Mouse (Mus musculus) ovary, postnatal 14 days (tissue): ENCODE results near the gene Tgm3.

Experiments used
- DNase-seq: peaks from one replicate; pipeline ENCODE4 v3.0.0; 2022; ENCODE audit warnings: low spot score

Tgm3 gene

GRCm38 (mm10) chr2:130012026-130012425 is at the start of gene Tgm3:
TSS of gene Tgm3 (plus strand) at chr2:130012349.
- DNase-seq, result no peak

GRCm38 (mm10) chr2:129980608-129981007 is 31.5 kb upstream of the Tgm3 start:
- no peak for DNase-seq

DNA sequence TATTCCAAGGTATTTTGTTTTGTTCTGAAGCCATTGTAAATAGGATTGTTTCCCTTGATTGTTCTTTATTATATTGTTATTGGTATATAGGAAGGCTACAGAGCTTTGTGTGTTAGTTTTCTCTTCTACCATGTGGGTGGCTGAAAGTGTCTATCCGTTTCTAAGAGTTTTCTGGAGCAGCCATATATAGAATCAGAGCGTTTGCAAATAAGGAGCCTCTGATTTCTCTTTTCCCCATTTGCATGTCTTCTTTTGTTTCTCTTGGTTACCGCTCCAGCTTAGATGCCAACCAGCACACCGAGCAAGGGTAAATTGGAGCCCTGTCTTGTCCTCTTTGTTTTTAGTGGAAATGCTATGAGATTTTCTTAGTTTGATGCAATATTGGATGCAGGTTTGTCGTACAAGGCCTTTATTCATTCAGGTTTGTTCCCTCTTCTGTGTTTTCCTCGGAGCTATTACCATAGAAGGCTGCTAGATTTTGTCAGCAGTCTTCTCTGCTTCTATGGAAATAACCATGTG is 24.6 kb upstream of the Tgm3 start:
- DNase-seq, result no peak

DNA sequence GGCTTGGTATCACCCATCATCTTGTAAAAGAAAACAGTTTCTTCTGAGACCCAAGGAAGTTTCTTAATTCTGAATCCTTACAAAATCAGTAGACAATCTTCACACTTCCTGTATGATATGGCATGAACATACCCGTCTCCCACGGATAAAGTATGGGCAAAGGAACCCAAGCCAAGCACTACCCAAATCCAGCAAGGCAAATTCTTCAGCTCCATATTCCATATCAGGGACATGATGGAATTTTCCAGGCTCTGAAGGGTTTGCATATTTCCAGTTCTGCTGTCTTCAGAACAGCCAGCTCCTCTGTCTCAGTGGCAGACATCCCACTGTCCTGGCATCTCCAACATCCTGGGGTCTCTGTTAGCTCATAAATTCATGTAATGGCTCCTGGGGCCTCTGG is 22.5 kb upstream of the Tgm3 start:
- no peak for DNase-seq

DNA sequence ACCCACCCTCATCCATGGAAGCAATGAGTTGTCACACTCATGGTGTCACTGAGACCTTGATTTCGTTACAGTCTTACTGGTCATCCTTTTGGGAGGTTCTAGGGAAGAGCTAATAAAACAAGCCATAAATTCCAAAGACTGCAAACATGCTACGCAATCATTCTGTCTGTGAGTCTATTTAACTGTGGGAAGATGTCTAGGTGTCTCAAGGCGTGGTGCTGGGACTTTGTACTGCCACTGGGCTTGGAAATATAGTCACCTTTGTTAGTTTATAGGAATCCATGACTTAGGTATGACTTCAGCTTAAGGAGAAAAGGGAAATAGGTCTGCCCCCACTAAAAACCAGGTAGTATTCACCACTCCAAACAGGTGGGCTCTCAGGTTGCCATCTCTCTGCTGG is 17.7 kb upstream of the Tgm3 start:
- DNase-seq, result no peak

DNA sequence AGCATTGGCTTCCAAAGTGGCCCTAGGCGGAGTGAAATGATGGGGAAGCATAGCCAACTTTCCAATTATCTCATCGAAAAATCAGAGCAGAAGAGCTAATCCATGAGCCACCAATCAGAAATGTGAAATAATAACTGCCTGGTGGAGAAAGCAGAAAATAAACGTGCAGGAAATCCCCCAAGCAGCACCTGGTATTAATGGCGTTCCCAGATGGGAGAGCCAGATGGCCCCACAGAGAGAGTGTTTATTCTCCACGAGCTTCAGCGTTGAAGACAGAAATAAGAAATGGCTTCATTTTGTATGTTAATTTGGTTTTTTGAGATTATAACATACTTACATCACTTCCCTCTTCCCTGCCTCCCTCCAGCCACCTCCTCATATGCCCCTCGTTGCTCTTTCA is 13.7 kb upstream of the Tgm3 start:
- DNase-seq, result no peak

GRCm38 (mm10) chr2:129999296-129999695 is 12.9 kb upstream of the Tgm3 start:
- no peak for DNase-seq

DNA sequence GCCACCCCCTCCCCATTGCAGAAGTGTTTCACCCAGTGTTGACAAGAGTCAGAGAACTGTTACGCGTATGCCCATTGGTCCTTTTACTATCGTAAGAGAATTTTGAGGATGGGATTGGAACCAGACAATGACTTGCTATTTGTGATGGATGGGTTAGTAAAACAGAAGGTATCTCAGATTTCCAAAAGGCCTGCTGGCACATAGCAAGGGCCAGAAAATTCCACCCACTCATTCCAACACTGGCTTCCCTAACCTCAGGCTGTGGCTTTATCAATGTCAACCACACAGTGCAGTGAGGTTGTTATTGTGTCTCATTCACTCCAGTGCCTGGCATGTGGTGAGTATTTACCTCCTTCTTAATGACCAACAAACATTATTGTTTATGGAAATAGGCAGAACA is 11.5 kb upstream of the Tgm3 start:
- DNase-seq, result no peak

DNA sequence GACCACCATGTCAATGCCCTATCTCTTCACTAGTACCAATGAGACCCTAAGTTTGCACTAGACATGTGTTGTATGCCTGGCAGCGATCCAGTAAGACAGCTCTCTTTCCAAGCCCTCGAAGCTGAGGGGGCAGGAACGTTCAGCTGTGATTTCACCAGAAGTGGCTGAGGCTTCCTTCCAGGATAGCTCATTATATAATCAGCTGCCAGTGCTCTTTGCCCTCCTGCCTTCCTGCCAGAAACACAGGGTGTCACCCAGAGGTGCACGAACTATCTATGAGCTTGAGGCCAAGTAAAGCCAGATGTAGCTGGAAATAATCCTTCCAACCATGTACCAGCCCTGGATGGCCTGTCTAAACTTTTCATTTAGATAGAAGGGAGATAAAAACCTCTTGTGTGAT is 8.1 kb upstream of the Tgm3 start:
- no peak for DNase-seq

- no peak for DNase-seq
Observed at GRCm38 (mm10) chr2:130009371-130009770, 2.8 kb upstream of the Tgm3 start.

DNA sequence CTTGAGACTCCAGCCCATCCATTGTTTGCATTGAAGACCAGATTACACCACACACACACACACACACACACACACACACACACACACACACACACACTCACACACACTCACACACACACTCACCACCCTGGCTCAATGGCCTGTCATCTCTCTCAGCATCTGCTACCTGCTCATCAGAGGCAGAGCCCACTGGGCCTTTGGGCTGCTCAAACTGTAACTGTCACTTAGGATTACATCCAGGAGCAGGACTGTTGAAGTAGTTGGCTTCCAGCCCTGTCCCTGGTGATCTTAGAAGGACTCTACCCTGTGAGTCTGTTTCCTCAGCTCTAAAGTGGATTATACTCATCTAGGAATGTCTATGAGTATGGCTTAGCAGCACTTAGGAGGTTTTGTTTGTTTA is 1.5 kb downstream of the Tgm3 start:
- DNase-seq, result no peak

GRCm38 (mm10) chr2:130015196-130015595 is 3.0 kb downstream of the Tgm3 start:
- DNase-seq, result peak; percentile 15

GRCm38 (mm10) chr2:130018084-130018483 is 5.9 kb downstream of the Tgm3 start:
- DNase-seq, result no peak

GRCm38 (mm10) chr2:130027890-130028289 is 15.7 kb downstream of the Tgm3 start:
- DNase-seq, result no peak

- no peak for DNase-seq
Observed at GRCm38 (mm10) chr2:130029826-130030225, 17.7 kb downstream of the Tgm3 start.

DNA sequence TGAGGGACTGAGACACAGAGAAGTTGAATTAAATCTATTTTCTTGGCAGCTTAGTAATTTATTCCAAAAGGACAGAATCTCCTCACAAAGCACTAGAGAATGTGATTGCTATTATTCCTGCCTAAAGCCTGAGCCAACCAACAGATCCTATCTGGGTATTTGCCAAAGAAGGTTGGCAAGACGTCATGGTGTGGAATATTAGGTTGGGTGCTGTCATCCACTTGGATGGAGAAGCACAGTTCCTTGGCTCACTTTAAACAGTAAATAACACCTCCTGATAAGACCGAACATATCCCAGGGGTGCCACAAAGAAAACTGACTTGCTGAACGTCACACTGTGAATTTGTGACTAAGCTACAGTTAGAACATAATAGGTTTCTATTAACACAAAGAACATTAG is 20.5 kb downstream of the Tgm3 start:
- peak; percentile 5 for DNase-seq

DNA sequence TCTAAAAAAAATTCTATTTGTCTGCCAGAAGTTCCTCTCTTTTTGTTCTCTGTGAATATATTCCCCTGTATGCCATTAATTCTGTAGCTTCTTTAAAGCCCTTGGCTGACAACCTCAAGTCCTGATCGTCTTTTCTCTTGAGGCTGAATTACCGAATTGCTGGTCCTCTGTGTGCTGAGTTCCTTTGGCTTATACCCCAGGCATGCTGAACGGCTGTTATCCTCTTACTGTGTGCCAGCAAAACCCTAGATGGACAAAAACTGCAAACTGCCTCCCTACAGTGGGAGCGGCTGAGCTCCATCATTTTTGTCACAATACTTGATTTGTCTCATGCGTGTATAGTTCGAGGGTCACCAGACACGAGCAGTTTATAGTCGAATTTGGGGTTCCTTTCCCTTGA is 24.7 kb downstream of the Tgm3 start:
- no peak for DNase-seq

- no peak for DNase-seq
Observed at GRCm38 (mm10) chr2:130038971-130039370, 26.8 kb downstream of the Tgm3 start.

DNA sequence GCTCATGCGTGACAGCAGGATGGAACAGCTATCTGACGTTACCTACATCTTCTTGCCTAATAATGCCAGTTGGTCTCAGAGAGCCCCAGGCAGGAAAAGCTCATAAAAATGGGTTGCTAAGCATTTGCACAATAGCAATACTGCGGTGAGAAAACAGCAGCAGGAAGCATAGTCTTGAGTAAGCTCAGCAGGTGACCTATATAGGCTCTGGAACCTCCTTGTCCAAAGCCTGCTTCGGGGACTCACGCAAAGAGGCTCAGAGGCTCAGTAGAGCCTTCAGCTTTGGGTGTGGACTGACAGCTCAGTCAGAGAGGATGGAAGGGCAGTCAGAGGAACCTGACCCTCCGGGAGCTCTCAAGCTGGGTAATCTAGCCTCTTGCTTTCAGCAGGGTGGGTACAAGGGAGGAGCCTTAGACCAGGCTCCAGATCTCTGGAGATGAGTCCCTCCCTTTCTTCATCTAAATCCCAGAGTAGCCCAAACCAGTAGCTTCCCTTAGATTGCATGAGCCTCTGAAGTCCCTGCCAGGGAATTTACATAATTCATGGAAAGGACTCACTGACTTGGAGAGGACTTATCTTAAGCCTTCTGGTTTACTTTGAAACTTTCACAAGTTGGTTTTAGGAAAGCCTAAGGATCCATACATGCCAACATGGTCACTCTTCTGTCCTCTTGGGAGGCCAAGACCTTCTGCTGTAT is 28.2 kb downstream of the Tgm3 start:
- no peak for DNase-seq

DNA sequence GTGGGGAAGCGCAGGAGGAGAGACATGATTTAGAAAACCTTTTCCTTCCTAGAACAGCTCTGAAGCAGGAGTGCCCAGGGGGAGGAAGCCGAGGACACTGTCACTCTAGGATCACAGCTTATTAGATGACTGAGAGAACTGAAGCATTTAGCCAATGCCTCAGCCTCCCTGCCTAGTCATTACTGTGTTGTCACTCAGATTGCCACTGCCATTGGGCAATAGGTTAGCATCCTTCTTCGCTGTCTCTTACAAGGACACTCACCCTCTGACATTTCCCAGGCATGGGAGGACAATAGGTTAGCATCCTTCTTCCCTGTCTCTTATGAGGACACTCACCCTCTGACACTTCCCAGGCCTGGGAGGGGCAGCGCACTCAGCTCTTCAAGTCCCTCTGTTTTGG is 31.7 kb downstream of the Tgm3 start:
- DNase-seq, result no peak

DNA sequence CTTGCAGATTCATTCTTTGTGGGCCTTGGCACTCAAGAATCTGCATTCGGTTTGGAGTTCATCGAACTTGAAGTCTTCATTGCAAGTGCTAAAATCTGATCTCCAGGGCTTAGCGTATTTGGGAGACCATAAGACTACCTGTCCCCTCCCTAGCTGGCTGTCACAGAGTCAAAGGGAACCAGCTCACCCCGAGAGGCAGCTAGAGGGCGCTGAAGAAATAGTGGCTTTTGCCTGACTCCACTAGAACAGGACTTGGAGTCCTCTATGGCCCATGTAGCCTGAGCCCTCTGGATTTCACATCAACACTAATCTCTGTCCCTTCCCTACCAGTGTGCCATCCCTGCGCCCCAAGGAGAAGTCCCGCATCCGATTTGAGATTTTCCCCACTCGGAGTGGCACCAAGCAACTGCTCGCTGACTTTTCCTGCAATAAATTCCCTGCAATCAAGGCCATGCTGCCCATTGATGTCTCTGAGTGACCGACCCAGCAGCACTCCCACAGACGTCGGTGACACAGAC is 35.8 kb downstream of the Tgm3 start:
- no peak for DNase-seq

DNA sequence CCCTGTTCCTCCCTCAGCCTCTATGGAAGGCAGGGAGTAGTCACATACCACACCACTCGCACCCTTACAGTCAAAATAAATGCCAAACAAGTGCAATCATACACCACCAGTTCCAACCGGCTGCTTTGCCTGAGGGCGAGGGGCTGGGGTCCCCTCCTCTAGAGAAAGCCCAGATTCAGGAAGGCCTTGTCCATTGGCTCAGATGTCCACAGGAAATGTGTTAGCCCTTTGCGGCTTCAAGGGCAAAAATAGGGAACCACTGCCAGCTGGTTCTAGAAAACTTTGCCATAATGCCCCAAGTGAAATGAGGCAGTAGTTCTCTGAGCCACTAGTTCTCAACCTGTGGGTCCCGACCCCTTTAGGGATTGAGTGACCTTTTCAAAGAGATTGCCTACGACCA is 36.6 kb downstream of the Tgm3 start:
- DNase-seq, result no peak

- no peak for DNase-seq
Observed at GRCm38 (mm10) chr2:130058149-130058548, 46.0 kb downstream of the Tgm3 start.

DNA sequence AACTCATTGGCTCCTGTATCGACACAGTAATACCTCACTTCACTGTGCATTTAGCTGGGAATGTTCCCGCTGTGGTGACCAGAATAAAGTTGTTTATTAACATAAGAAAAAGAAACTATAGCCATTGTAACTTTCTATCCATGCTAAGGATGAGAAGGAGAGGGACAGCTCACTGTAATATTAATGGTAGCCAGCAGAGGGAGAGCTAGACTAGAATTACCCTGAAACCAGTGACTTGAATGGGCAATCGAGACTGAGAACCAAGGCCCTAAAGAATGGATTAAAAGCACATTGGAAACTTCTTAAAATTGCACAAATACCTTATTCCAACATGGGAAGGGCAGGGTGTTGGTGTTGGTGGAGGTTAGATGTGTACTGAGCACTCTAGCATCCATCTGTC is 56.1 kb downstream of the Tgm3 start:
- peak; percentile 31 for DNase-seq
